Mouse (Mus musculus): Measurements from ENCODE around the gene Dscam.

DNA sequence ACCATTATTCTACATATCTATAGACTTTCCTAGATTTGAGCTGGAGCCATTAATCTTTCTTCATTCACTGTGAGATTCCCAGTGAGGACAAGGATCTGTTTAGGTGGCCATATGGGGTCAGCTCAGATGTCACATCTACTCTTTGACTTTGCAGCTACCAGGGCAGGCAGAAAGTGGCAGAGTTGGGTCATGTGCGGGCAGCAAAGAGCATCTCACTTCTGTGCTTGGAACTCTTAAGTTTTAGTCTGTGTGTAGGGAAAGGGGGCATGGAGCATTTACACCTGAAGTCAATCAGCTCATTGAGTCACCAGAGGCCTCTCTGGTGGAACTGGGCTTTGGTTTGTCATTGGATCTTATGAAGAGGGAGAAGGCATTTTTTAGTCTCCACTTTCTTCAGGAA, 612.2 kb downstream of the Dscam start:
- TF ChIP-seq MYOD1 (IDR thresholded peaks at IDR 0.05; ENCODE audit: control insufficient read depth in 1 of 3, insufficient read length in 2 of 3, low read depth in 2 of 3) (no peak), POLR2A (IDR thresholded peaks at IDR 0.05; ENCODE audit: insufficient read length, low read depth) (no peak), TCF12 (IDR thresholded peaks at IDR 0.05; ENCODE audit: insufficient read depth, poor library complexity, severe bottlenecking) (no peak), MYOG (IDR thresholded peaks at IDR 0.05; ENCODE audit: control insufficient read depth in 1 of 3, insufficient read depth in 1 of 3, insufficient read length in 2 of 3, low read depth in 2 of 3) (no peak), E2F4 (IDR thresholded peaks at IDR 0.05; ENCODE audit: insufficient read depth) (no peak), USF1 (IDR thresholded peaks at IDR 0.05; ENCODE audit: low read depth) (no peak), TCF3 (IDR thresholded peaks at IDR 0.05; ENCODE audit: insufficient read length, low read depth) (no peak), CEBPB (IDR thresholded peaks at IDR 0.05; ENCODE audit: insufficient read depth, poor library complexity, severe bottlenecking) (no peak), SRF (IDR thresholded peaks at IDR 0.05; ENCODE audit: control insufficient read depth, insufficient read length, low read depth) (no peak), MAX (IDR thresholded peaks at IDR 0.05; ENCODE audit: low read depth) (no peak), REST (IDR thresholded peaks at IDR 0.05; ENCODE audit: insufficient read depth, insufficient read length) (no peak)

Measured in myocyte (in vitro differentiated cells).